Mouse (Mus musculus): Measurements from ENCODE around the gene Gm3269.
"Not testable (repeated sequence)": the region's sequence is repeated elsewhere in the genome, so short reads cannot be mapped to it uniquely, and the experiment has no call there.

Gm3269 gene

GRCm38 (mm10) chr14:4837806-4838205 is at the start of gene Gm3269:
Gene Gm3269, plus strand, starts transcription at chr14:4838106.
- DNase-seq (ENCODE audit: low read depth) = not testable (repeated sequence)

- not testable (repeated sequence) for DNase-seq (ENCODE audit: low read depth)
These were observed 31.5 kb upstream of the Gm3269 start for GRCm38 (mm10) chr14:4806421-4806820.

DNA sequence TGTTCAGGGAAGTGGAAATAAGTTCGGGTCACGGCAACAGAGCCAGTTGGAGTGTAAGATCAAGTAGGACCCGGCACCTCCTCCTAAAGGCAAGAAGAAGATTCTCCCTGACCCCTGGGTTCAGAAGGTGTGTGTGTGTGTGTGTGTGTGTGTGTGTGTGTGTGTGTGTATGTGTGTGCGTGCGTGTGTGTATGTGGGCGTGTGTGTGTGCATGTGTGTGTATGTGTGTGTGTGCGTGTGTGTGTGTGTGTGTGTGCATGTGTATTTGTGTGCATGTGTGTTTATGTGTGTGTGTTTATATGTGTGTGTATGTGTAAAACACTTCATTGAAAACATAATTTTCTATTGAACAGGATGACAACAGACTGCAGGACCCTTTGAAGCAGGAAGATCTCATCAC is 16.0 kb upstream of the Gm3269 start:
- DNase-seq (ENCODE audit: low read depth) = not testable (repeated sequence)

- DNase-seq (ENCODE audit: low read depth) = not testable (repeated sequence)
These were observed 17.5 kb downstream of the Gm3269 start, which contains the start of gene Gm3264 for GRCm38 (mm10) chr14:4855299-4855980. Gene Gm3264, plus strand, starts transcription at chr14:4855576.

DNA sequence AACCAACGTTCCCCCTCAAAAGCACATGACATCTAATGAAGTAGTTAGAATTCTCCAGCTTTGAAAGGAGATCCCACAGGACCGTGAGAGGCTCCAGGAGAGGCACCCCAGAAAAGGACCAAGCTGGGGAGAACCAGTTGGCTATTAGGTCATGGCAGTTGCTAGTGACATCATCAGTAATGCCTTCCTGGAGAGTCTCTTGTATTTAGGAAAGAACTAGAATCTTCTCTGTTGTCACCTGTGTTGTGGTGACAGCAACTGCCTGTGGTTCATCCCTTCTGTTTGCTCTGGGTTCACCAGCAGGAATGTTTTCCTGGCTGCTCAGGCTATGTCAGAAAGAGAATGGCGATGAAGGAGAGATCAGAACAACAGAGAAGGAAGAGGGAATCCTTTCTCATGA is 54.2 kb downstream of the Gm3269 start, which contains the start of gene Gm3278:
Gm3278 (plus strand) TSS at position 301 of the 400 bp plus-strand sequence.
- DNase-seq (ENCODE audit: low read depth) = not testable (repeated sequence)
